In the genomic region with DNA sequence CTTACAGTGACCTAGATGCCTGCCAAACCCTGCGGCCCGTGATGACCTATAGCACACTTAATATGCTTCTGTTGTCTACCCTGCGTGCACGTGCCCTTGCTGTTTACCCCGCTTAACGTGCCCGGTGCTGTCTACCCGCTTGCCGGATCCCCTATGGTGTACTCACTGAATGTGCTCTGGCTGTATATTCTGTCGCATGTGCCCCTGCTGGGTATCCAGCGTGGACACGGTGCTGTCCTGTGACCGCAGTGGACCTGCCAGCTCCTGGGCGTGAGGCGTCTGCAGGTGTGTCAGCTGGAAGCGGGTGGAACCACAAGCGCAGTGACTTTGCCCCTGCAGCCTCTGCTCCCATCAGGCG, we compare ENCODE assay signal across 8 mouse cellular contexts. TPM values are rescaled to one million over a fixed set of nuclear protein-coding genes. Genes with fewer than 3 reads are reported as not detected.
DNase-seq lines count a peak whose midpoint lies in the region; ATAC-seq and TF ChIP-seq lines count a peak whose summit lies in the region.

A gene (minus strand): TSS at position 289 of the 358 bp plus-strand sequence.

- ATAC-seq in kidney, postnatal 0 days (replicated peaks; ENCODE audit: low FRiP score, low read depth), result no peak; the same call in 1 of the 2 replicates
- ATAC-seq in Patski, result peak; percentile 29
- peak; percentile 78 for ATAC-seq in forebrain, embryonic 11.5 days (replicated peaks; ENCODE audit: low FRiP score)
- ATAC-seq in limb, embryonic 13.5 days (ENCODE audit: low FRiP score, low read depth), result peak; percentile 70
- peak; percentile 80 for ATAC-seq in neural tube, embryonic 14.5 days (ENCODE audit: low read depth)
- no peak for ATAC-seq in inflammation-experienced regulatory T-cells, adult 6 months

- no peaks in the 10 kb centered on the region for H3K27me3 ChIP-seq in kidney, postnatal 0 days (ENCODE audit: insufficient read depth, low read length)
- no peaks in the 10 kb centered on the region for H3K27me3 ChIP-seq in Patski
- peaks cover 5% of the 10 kb centered on the region; the same call in 1 of the 2 replicates for H3K27me3 ChIP-seq in forebrain, embryonic 11.5 days (ENCODE audit: control insufficient read depth, insufficient read depth, low read length)
- H3K27me3 ChIP-seq in limb, embryonic 13.5 days, result peaks cover 44% of the 10 kb centered on the region
- H3K27me3 ChIP-seq in neural tube, embryonic 14.5 days (ENCODE audit: control insufficient read depth, insufficient read depth, low read length), result no peaks in the 10 kb centered on the region

- POLR2A ChIA-PET in Patski (lab: Charles Lee), result no interaction called here

- H3K4me3 ChIP-seq in kidney, postnatal 0 days (replicated peaks; ENCODE audit: low read depth, low read length), result peak within 1 kb of the TSS; percentile 47
- H3K4me3 ChIP-seq in forebrain, embryonic 11.5 days (ENCODE audit: low read depth, low read length), result peak within 1 kb of the TSS; percentile 46
- peak within 1 kb of the TSS; percentile 50 for H3K4me3 ChIP-seq in limb, embryonic 13.5 days
- H3K4me3 ChIP-seq in neural tube, embryonic 14.5 days (ENCODE audit: low read depth, low read length), result peak within 1 kb of the TSS; percentile 45

- H3K4me2 ChIP-seq in kidney, postnatal 0 days (ENCODE audit: low read length), result peak within 1 kb of the TSS; percentile 92
- H3K4me2 ChIP-seq in forebrain, embryonic 11.5 days (ENCODE audit: low read depth, low read length, severe bottlenecking), result peak within 1 kb of the TSS; percentile 96
- H3K4me2 ChIP-seq in limb, embryonic 13.5 days (replicated peaks), result peak within 1 kb of the TSS; percentile 92
- peak within 1 kb of the TSS; percentile 97 for H3K4me2 ChIP-seq in neural tube, embryonic 14.5 days (ENCODE audit: low read depth, low read length)

- 1% methylated on average over 18 of the region's 18 CpGs for WGBS in kidney, postnatal 0 days
- WGBS in forebrain, embryonic 11.5 days, result 1% methylated on average over 18 of the region's 18 CpGs
- WGBS in limb, embryonic 13.5 days, result under 1% methylated on average over 18 of the region's 18 CpGs
- WGBS in neural tube, embryonic 14.5 days, result under 1% methylated on average over 18 of the region's 18 CpGs

- H3K9ac ChIP-seq in kidney, postnatal 0 days (ENCODE audit: low read depth, low read length), result peak within 1 kb of the TSS; percentile 35; the same call in 1 of the 2 replicates
- H3K9ac ChIP-seq in forebrain, embryonic 11.5 days (ENCODE audit: low read length), result peak within 1 kb of the TSS; percentile 54
- peak within 1 kb of the TSS; percentile 50; the same call in 1 of the 2 replicates for H3K9ac ChIP-seq in limb, embryonic 13.5 days
- H3K9ac ChIP-seq in neural tube, embryonic 14.5 days (replicated peaks; ENCODE audit: low read depth, low read length), result peak within 1 kb of the TSS; percentile 28; the same call in 1 of the 2 replicates

- DNase-seq in kidney, postnatal 0 days (ENCODE audit: low spot score), result peak; percentile 6
- no peak for DNase-seq in kidney, adult 11 months
- no peak for DNase-seq in Patski (ENCODE audit: low read depth, low spot score)
- no peak for DNase-seq in forebrain, embryonic 11.5 days (ENCODE audit: low spot score)
- no peak for DNase-seq in T-cell, adult 2 months (ENCODE audit: low spot score)

- H3K9me3 ChIP-seq in kidney, postnatal 0 days (replicated peaks; ENCODE audit: low read length), result no peaks in the 10 kb centered on the region
- no peaks in the 10 kb centered on the region for H3K9me3 ChIP-seq in forebrain, embryonic 11.5 days (ENCODE audit: control insufficient read depth, low read length)
- H3K9me3 ChIP-seq in limb, embryonic 13.5 days, result no peaks in the 10 kb centered on the region
- H3K9me3 ChIP-seq in neural tube, embryonic 14.5 days (ENCODE audit: control insufficient read depth, low read length), result no peaks in the 10 kb centered on the region

- H3K36me3 ChIP-seq in kidney, postnatal 0 days (ENCODE audit: insufficient read depth, low read length), result no peaks in the 10 kb centered on the region
- H3K36me3 ChIP-seq in forebrain, embryonic 11.5 days (ENCODE audit: control insufficient read depth, insufficient read depth, low read length), result no peaks in the 10 kb centered on the region
- H3K36me3 ChIP-seq in limb, embryonic 13.5 days, result no peaks in the 10 kb centered on the region
- no peaks in the 10 kb centered on the region for H3K36me3 ChIP-seq in neural tube, embryonic 14.5 days (ENCODE audit: control insufficient read depth, insufficient read depth, low read length)

- in situ Hi-C loops in Patski (cut with MboI; ENCODE audit: low pct_unique_long_range_greater_than_20kb), result no loop called here

- 0 out of 2 replicates have a peak, but pooled peaks cover 4% of the 10 kb centered on the region for H3K4me1 ChIP-seq in kidney, postnatal 0 days (replicated peaks; ENCODE audit: insufficient read depth, low read length)
- H3K4me1 ChIP-seq in forebrain, embryonic 11.5 days (replicated peaks; ENCODE audit: control insufficient read depth, insufficient read depth, low read length), result 0 out of 2 replicates have a peak, but pooled peaks cover 2% of the 10 kb centered on the region
- peaks cover 5% of the 10 kb centered on the region for H3K4me1 ChIP-seq in limb, embryonic 13.5 days
- H3K4me1 ChIP-seq in neural tube, embryonic 14.5 days (ENCODE audit: control insufficient read depth, insufficient read depth, low read length), result no peaks in the 10 kb centered on the region

- CTCF ChIA-PET in Patski (lab: Charles Lee), result interaction anchor here (0.6 kb wide), 1 partner anchor 63 kb away, joined by 3 read pairs; no protein-coding TSS in a partner anchor

- no peak for TF ChIP-seq CTCF in kidney, postnatal 0 days (IDR thresholded peaks at IDR 0.05; ENCODE audit: low read depth)
- no peak for TF ChIP-seq CTCF in Patski (IDR thresholded peaks at IDR 0.05)

- H3K27ac ChIP-seq in kidney, postnatal 0 days, result peak within 1 kb of the TSS; percentile 57; the same call in 1 of the 2 replicates
- no peak within 1 kb of the TSS for H3K27ac ChIP-seq in forebrain, embryonic 11.5 days (ENCODE audit: low read depth, low read length)
- H3K27ac ChIP-seq in limb, embryonic 13.5 days, result no peak within 1 kb of the TSS
- H3K27ac ChIP-seq in neural tube, embryonic 14.5 days (ENCODE audit: low read depth, low read length), result no peak within 1 kb of the TSS

RNA-seq across cellular contexts. Expression of the gene that starts here (rescaled TPM):
- polyA plus RNA-seq in kidney, postnatal 0 days (2015; fragmentation: Nextera tagmentation; extraction: Ambion mirVana), result 1.3 and 1.6 TPM in 2 replicates
- 0.47 TPM for polyA plus RNA-seq in Patski (2021)
- not detected in 2 replicates for polyA plus RNA-seq in forebrain, embryonic 11.5 days (2014; fragmentation: Nextera tagmentation; extraction: Ambion mirVana)
- not detected in 2 replicates for polyA plus RNA-seq in limb, embryonic 13.5 days (2015; fragmentation: Nextera tagmentation; extraction: Ambion mirVana)
- 0.35 and 0.61 TPM in 2 replicates for polyA plus RNA-seq in neural tube, embryonic 14.5 days (2014; fragmentation: Nextera tagmentation; extraction: Ambion mirVana)
- not detected for polyA plus RNA-seq in inflammation-experienced regulatory T-cells, adult 6 months (2017; shearing (Covaris generic))

Comparison
In these comparisons a context has a peak if more than half of its experiments do, and no peak if none do; other contexts are left out.
1. Peak in ATAC-seq in Patski; RNA of the gene not detected or under 1 TPM.
2. Peak in ATAC-seq, H3K4me3 ChIP-seq, H3K9ac ChIP-seq and H3K4me2 ChIP-seq in forebrain, embryonic 11.5 days; RNA of the gene not detected or under 1 TPM.
3. Peak in ATAC-seq, H3K4me3 ChIP-seq, H3K9ac ChIP-seq and H3K4me2 ChIP-seq in limb, embryonic 13.5 days; RNA of the gene not detected or under 1 TPM.
4. Peak in ATAC-seq, H3K4me3 ChIP-seq, H3K9ac ChIP-seq and H3K4me2 ChIP-seq in neural tube, embryonic 14.5 days; RNA of the gene not detected or under 1 TPM.